Mouse (Mus musculus): Measurements from ENCODE around the gene Prf1. TPM values are rescaled to one million over a fixed set of nuclear protein-coding genes. Genes with fewer than 3 reads are reported as not detected.

Gene Prf1
- total and polyA plus RNA-seq, 3 experiments = 0.39 to 0.93 (median 0.43) TPM

DNA sequence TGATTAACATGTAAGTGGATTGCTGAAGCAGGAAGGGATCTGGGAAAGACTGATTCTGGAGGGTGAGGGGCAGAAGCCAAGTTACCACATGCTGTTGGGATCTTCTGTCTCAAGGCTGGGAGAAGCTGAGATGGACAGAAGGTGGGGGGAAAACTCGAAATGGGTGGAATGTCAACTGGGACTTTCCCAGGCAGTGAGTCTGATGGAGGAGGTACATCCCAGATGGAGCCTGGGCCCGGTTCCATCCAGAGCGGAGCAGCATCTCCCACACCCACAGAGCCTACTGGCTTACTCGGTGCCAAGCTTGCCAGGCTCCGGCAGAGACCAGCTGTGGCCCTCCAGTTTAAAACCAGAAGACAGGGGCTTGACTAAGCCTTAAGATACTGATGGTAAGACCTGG, 33.4 kb downstream of the Prf1 start:
- dilution Hi-C loops (cut with MboI; ENCODE audit: extremely low pct_ligation_motif_present, extremely low pct_unique_long_range_greater_than_20kb, low sequenced_read_pairs) = no loop called here
- TF ChIP-seq UBTF (IDR thresholded peaks at IDR 0.05; ENCODE audit: low read depth, low read length) (no peak), RCOR1 (conservative IDR thresholded peaks at IDR 0.05; ENCODE audit: low read depth, low read length) (no peak), USF1 (IDR thresholded peaks at IDR 0.05; ENCODE audit: low read depth, low read length) (no peak), ZMIZ1 (IDR thresholded peaks at IDR 0.05; ENCODE audit: low read depth, low read length) (no peak), CTCF (conservative IDR thresholded peaks at IDR 0.05 in 1 of 2, IDR thresholded peaks at IDR 0.05 in 1 of 2; ENCODE audit: low read depth in 2 of 2, low read length in 2 of 2) (no peak), PAX5 (IDR thresholded peaks at IDR 0.05; ENCODE audit: low read length) (no peak), MAFK (IDR thresholded peaks at IDR 0.05; ENCODE audit: insufficient replicate concordance, low read length) (no peak), JUN (IDR thresholded peaks at IDR 0.05; ENCODE audit: insufficient read depth, low read depth, low read length) (no peak), NRF1 (IDR thresholded peaks at IDR 0.05; ENCODE audit: low read depth, low read length) (no peak), CHD2 (IDR thresholded peaks at IDR 0.05; ENCODE audit: low read length) (no peak), SIN3A (IDR thresholded peaks at IDR 0.05; ENCODE audit: low read length) (no peak), MAZ (IDR thresholded peaks at IDR 0.05; ENCODE audit: low read depth, low read length) (no peak), HCFC1 (IDR thresholded peaks at IDR 0.05; ENCODE audit: low read depth, low read length) (no peak), ETS1 (conservative IDR thresholded peaks at IDR 0.05; ENCODE audit: low read depth, low read length) (no peak), POLR2A (IDR thresholded peaks at IDR 0.05; ENCODE audit: low read depth, low read length) (no peak), KAT2A (IDR thresholded peaks at IDR 0.05; ENCODE audit: insufficient replicate concordance, low read length) (no peak), POLR2AphosphoS2 (IDR thresholded peaks at IDR 0.05; ENCODE audit: low read depth, low read length) (no peak), JUND (conservative IDR thresholded peaks at IDR 0.05; ENCODE audit: low read depth, low read length) (no peak)
- no peak overlapping the region for H3K4me3 ChIP-seq (replicated peaks in 1 of 3; ENCODE audit: low read depth in 2 of 3, low read length in 2 of 3, poor library complexity in 1 of 3)

DNA sequence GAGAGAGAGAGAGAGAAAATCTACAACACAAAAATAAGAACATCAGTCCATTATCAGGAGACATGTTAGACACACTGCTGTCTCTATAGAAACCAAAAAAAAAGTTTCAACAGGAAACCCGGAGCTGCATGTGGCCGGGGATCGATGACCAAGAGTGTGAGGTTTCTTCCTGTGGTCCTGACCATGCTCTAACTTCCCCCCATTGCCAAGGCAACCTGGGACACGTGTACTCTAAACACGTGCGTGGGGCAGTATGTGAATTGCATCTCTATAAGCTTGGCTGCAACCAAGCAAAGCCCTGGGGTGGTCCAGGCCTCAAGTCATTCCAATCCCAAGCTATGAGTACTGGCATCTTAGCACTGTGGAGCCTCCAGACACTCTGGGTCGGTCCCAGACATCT, 36.9 kb downstream of the Prf1 start:
- Histone ChIP-seq H3K4me1 (ENCODE audit: control insufficient read depth in 1 of 2, insufficient read depth in 2 of 2) (peaks cover 4 to 8% of the 10 kb centered on the region in 2 experiments; a peak in 2 of 4 replicates), H3K9me3 (replicated peaks; ENCODE audit: low read length) (peaks cover 6% of the 10 kb centered on the region), H3K27me3 (replicated peaks) (no peaks in the 10 kb centered on the region), H3K4me3 (replicated peaks in 1 of 3; ENCODE audit: low read depth in 2 of 3, low read length in 2 of 3, poor library complexity in 1 of 3) (no peak overlapping the region), H3K4me2 (ENCODE audit: insufficient read depth, low read depth, poor library complexity, severe bottlenecking) (no peak overlapping the region), H3K9ac (ENCODE audit: insufficient read depth, low read depth) (no peak overlapping the region), H3K36me3 (replicated peaks in 1 of 2; ENCODE audit: control insufficient read depth in 1 of 2, insufficient read depth in 1 of 2, low read length in 1 of 2) (no peaks in the 10 kb centered on the region), H3K79me2 (replicated peaks; ENCODE audit: control insufficient read depth, extremely low read depth, insufficient read depth, poor library complexity, severe bottlenecking) (no peaks in the 10 kb centered on the region), H3K27ac (ENCODE audit: insufficient read depth, low read depth) (no peak overlapping the region)
- no peak for DNase-seq (ENCODE audit: extremely low read depth)
- in situ Hi-C loops (cut with MboI; ENCODE audit: low pct_ligation_motif_present, low pct_unique_long_range_greater_than_20kb, low sequenced_read_pairs) (loop anchor here (5.0 to 25.0 kb wide), 2 partner anchors 57 to 328 kb away; no protein-coding TSS in a partner anchor), dilution Hi-C loops (cut with MboI; ENCODE audit: extremely low pct_ligation_motif_present, extremely low pct_unique_long_range_greater_than_20kb, low sequenced_read_pairs) (no loop called here)
- no peak for TF ChIP-seq RCOR1 (conservative IDR thresholded peaks at IDR 0.05; ENCODE audit: low read depth, low read length)
- peak; percentile 72; the same call in 1 of the 2 replicates for TF ChIP-seq MAX (IDR thresholded peaks at IDR 0.05; ENCODE audit: low read length)
- peak; percentile 64 for TF ChIP-seq BHLHE40 (IDR thresholded peaks at IDR 0.05; ENCODE audit: low read depth, low read length)

More for the DNA sequence above, 33.4 kb downstream of the Prf1 start:
- Histone ChIP-seq H3K27me3 (replicated peaks) (no peaks in the 10 kb centered on the region), H3K36me3 (replicated peaks in 1 of 2; ENCODE audit: control insufficient read depth in 1 of 2, insufficient read depth in 1 of 2, low read length in 1 of 2) (no peaks in the 10 kb centered on the region), H3K4me1 (ENCODE audit: control insufficient read depth in 1 of 2, insufficient read depth in 2 of 2) (peaks cover 3 to 27% of the 10 kb centered on the region in 2 experiments; a peak in 3 of 4 replicates), H3K27ac (ENCODE audit: insufficient read depth, low read depth) (no peak overlapping the region), H3K79me2 (replicated peaks; ENCODE audit: control insufficient read depth, extremely low read depth, insufficient read depth, poor library complexity, severe bottlenecking) (no peaks in the 10 kb centered on the region), H3K4me2 (ENCODE audit: insufficient read depth, low read depth, poor library complexity, severe bottlenecking) (no peak overlapping the region), H3K9ac (ENCODE audit: insufficient read depth, low read depth) (no peak overlapping the region), H3K9me3 (replicated peaks; ENCODE audit: low read length) (peaks cover 6% of the 10 kb centered on the region)
- in situ Hi-C loops (cut with MboI; ENCODE audit: low pct_ligation_motif_present, low pct_unique_long_range_greater_than_20kb, low sequenced_read_pairs) = loop anchor here (5.0 to 25.0 kb wide), 2 partner anchors 54 to 331 kb away; no protein-coding TSS in a partner anchor
- DNase-seq (ENCODE audit: extremely low read depth) = no peak

Measured in CH12.LX (cell line).